Mouse (Mus musculus) embryo, embryonic 9.5 days (tissue): ENCODE results near the gene Vmn2r71.

Experiments used
- DNase-seq: peaks from one replicate; pipeline ENCODE4 v3.0.0-alpha.2; 2017; ENCODE audit errors: extremely low spot score

Gene Vmn2r71

GRCm38 (mm10) chr7:85562787-85563186 lies at the start of gene Vmn2r71:
Vmn2r71 (plus strand) TSS chr7:85563087.
- DNase-seq: no peak

GRCm38 (mm10) chr7:85542108-85542507 lies 20.8 kb upstream of the Vmn2r71 start:
- no peak for DNase-seq

- no peak for DNase-seq
Measured at GRCm38 (mm10) chr7:85543118-85543517, 19.8 kb upstream of the Vmn2r71 start.

- DNase-seq: no peak
Measured at GRCm38 (mm10) chr7:85569092-85569491, 6.2 kb downstream of the Vmn2r71 start, which contains the start of gene Vmn2r70. Vmn2r70 (minus strand) TSS chr7:85569192.
